Mouse (Mus musculus) limb, embryonic 15.5 days (tissue): ENCODE results near the gene Fgd2. TPM values are rescaled to one million over a fixed set of nuclear protein-coding genes. Genes with fewer than 3 reads are reported as not detected.
A peak's percentile ranks its signal among the peaks of the same experiment; 100 is the strongest.
"Not testable (repeated sequence)": the region's sequence is repeated elsewhere in the genome, so short reads cannot be mapped to it uniquely, and the experiment has no call there.

ENCODE experiments used
- ATAC-seq: fragments of 200-750 bp; cut with Nextera tagmentation; 2 replicates; pipeline ENCODE4 v1.8.0; 2017; ENCODE audit warnings: low read depth, moderate TSS enrichment; ENCODE audit not compliant: insufficient number of reproducible peaks, low FRiP score, low TSS enrichment
- H3K27ac ChIP-seq: fragments of 300-500 bp; sonication (generic); 2 replicates; pipeline ENCODE4 v1.5.1; 2015; ENCODE audit warnings: moderate library complexity, mild to moderate bottlenecking, inconsistent platforms
- H3K27me3 ChIP-seq: fragments of 300-500 bp; sonication (generic); 2 replicates; pipeline ENCODE4 v1.6.1; 2015; ENCODE audit warnings: inconsistent platforms
- H3K36me3 ChIP-seq: fragments of 300-500 bp; sonication (generic); 2 replicates; pipeline ENCODE4 v1.6.1; 2015; ENCODE audit warnings: inconsistent platforms
- H3K4me1 ChIP-seq: fragments of 300-500 bp; sonication (generic); 2 replicates; pipeline ENCODE4 v1.6.1; 2015; ENCODE audit warnings: inconsistent platforms
- H3K4me2 ChIP-seq: fragments of 300-500 bp; sonication (generic); 2 replicates; pipeline ENCODE4 v1.6.1; 2015; ENCODE audit warnings: mild to moderate bottlenecking, inconsistent platforms
- H3K4me3 ChIP-seq: fragments of 300-500 bp; sonication (generic); 2 replicates; pipeline ENCODE4 v1.5.1; 2015; ENCODE audit warnings: mild to moderate bottlenecking, inconsistent platforms
- H3K9ac ChIP-seq: fragments of 300-500 bp; sonication (generic); 2 replicates; pipeline ENCODE4 v1.6.1; 2015; ENCODE audit warnings: inconsistent platforms
- H3K9me3 ChIP-seq: fragments of 300-500 bp; sonication (generic); 2 replicates; pipeline ENCODE4 v1.6.1; 2016; ENCODE audit warnings: inconsistent platforms
- WGBS: fragments of 180-500 bp; shearing (Covaris S2); methylation state at CpG from one replicate; pipeline ENCODE4 v1.1.7; 2015; 5-methylcytosine and 5-hydroxymethylcytosine counted together
- polyA plus RNA-seq: library from polyadenylated mRNA; unstranded; fragments of >200 nt; fragmentation: Nextera tagmentation; extraction: Ambion mirVana; gene quantifications from 2 replicates; pipeline ENCODE4 v1.2.1, GENCODE M21; 2015

Fgd2 gene
- polyA plus RNA-seq, 1 experiment from 2014 or later, result 8.5 TPM

DNA sequence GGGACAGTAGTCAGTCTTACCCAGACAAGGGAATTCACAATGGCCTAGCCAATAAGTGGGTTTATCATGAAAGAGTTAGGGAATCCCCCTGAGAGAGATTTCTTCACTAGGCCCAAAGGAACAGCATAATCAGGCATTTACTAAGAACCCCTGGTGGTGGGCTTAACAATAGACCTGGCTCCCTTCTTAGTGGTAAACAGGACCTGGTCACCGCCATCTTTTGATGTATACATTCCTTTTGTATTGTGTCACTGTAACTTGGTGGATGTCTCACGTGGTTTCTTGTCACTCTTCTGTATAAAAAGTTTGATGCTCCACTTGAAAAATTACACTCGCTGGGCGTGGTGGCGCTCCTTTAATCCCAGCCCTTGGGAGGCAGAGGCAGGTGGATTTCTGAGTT lies 9.7 kb upstream of the Fgd2 start:
- ATAC-seq, H3K27ac ChIP-seq, H3K9ac ChIP-seq, H3K36me3 ChIP-seq, H3K27me3 ChIP-seq, H3K4me2 ChIP-seq, H3K9me3 ChIP-seq, H3K4me3 ChIP-seq: not testable (repeated sequence)
- H3K4me1 ChIP-seq, result peaks cover 26% of the 10 kb centered on the region
- WGBS, result 82% methylated on average over 5 of the region's 5 CpGs

DNA sequence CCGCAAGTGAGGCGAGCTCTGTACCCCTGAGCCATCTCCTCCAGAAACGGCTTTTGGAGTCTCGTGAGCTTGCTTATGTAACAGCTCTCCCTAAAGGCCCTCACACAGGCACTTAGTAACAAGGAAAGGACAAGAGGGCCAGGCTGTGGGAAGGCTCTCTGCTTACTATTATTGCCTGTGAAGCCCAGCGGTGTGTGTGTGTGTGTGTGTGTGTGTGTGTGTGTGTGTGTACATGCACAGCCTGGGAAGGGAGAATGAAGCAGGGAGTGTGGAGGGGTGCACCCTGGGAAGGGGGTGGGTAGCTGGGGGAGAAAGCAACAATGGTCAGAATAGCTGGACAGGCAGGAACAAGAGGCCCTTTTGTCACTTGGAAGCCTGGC lies 5.3 kb upstream of the Fgd2 start:
- peak overlapping the region; percentile 79 for H3K27ac ChIP-seq
- no peaks in the 10 kb centered on the region for H3K9me3 ChIP-seq
- no peak overlapping the region for H3K4me2 ChIP-seq
- WGBS, result 42% methylated on average over 5 of the region's 5 CpGs
- no peaks in the 10 kb centered on the region for H3K36me3 ChIP-seq
- no peak overlapping the region for H3K4me3 ChIP-seq
- peaks cover 22% of the 10 kb centered on the region for H3K4me1 ChIP-seq
- H3K9ac ChIP-seq, result no peak overlapping the region
- 0 out of 2 replicates have a peak, but pooled peaks have one; percentile 15 for ATAC-seq
- no peaks in the 10 kb centered on the region for H3K27me3 ChIP-seq

DNA sequence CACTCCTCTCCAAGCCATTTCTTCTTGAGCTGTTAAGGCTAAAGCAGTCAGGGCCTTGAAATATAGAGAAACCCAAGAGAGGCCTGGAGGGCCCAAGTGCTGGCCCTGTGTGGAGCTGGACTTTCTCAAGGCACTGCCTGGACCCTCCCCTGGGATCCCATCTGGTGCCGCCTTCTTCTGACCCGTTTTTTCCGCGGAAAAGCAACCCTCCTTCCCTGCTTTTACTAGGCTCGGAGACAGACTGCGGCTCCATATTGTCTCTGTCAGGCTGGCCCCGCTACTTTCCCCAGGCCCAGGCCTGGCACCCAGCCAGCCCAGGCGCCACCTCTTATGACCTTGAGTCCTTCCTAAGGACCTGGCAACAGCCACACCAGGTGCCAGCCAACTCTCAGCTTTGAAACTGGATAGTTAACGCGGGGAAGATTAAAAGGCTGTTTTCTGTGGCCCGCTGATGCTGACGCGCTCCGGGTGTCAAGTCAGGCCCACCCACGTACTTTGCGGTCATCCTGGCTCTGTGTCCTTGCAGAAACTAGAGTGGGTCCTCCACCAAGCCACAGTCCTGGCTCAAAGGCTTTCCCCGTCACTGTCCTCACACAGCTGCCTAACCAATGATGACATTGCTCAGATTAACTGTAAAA lies 4.8 kb upstream of the Fgd2 start:
- Histone ChIP-seq H3K9me3 (no peaks in the 10 kb centered on the region), H3K27ac (peak overlapping the region; percentile 79), H3K4me2 (peak overlapping the region; percentile 45), H3K4me3 (peak overlapping the region; percentile 20), H3K36me3 (no peaks in the 10 kb centered on the region), H3K4me1 (peaks cover 26% of the 10 kb centered on the region), H3K27me3 (no peaks in the 10 kb centered on the region), H3K9ac (no peak overlapping the region)
- ATAC-seq, result peak; percentile 53
- WGBS, result 16% methylated on average over 17 of the region's 17 CpGs

DNA sequence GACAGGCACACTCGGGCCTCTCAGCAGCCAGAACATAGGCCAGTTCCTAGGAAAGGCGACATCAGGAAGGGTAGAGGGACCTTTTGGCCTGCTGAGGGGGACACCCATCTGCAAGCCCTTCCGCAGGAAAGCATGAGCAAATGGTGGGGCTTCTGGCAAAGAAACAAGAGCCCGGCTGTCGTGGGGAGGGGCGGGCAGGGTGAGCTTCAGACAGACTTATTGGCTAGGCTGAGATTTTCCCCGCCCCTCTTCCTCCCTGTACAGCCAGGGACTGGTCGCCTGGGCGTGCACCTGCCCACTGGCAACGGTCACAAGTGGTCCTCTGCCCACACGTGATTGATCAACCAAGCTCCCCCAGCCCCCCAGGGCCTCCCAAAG lies 4.2 kb upstream of the Fgd2 start:
- H3K4me3 ChIP-seq, result peak overlapping the region; percentile 20
- no peaks in the 10 kb centered on the region for H3K27me3 ChIP-seq
- no peaks in the 10 kb centered on the region for H3K36me3 ChIP-seq
- peak overlapping the region; percentile 79 for H3K27ac ChIP-seq
- 3% methylated on average over 9 of the region's 11 CpGs for WGBS
- no peak overlapping the region for H3K9ac ChIP-seq
- peak; percentile 85 for ATAC-seq
- peaks cover 26% of the 10 kb centered on the region for H3K4me1 ChIP-seq
- H3K4me2 ChIP-seq, result peak overlapping the region; percentile 45
- no peaks in the 10 kb centered on the region for H3K9me3 ChIP-seq

DNA sequence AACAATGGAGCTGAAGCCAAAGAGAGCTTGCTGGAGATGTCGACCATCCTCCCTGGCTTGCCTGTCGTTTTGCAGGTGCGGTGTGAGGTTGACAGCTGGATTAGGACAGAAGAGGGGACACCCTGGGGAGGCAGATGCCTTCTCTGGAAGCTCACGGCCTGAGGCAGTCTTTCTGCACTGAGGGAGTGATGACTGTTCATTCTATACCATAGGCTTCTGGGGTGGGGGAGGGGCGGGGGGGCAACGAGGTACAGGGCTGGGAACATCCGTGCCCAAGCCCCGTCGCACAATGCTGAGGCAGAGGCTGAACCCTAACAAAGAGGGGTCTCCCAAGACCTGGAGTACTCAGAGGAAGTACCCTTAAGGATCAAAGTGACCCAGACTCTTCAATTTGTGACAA lies 3.8 kb upstream of the Fgd2 start:
- no peak for ATAC-seq
- Histone ChIP-seq H3K36me3 (no peaks in the 10 kb centered on the region), H3K9me3 (no peaks in the 10 kb centered on the region), H3K27ac (peak overlapping the region; percentile 79), H3K27me3 (no peaks in the 10 kb centered on the region), H3K4me3 (peak overlapping the region; percentile 20), H3K4me1 (peaks cover 26% of the 10 kb centered on the region), H3K9ac (no peak overlapping the region), H3K4me2 (peak overlapping the region; percentile 45)
- 13% methylated on average over 9 of the region's 9 CpGs for WGBS

DNA sequence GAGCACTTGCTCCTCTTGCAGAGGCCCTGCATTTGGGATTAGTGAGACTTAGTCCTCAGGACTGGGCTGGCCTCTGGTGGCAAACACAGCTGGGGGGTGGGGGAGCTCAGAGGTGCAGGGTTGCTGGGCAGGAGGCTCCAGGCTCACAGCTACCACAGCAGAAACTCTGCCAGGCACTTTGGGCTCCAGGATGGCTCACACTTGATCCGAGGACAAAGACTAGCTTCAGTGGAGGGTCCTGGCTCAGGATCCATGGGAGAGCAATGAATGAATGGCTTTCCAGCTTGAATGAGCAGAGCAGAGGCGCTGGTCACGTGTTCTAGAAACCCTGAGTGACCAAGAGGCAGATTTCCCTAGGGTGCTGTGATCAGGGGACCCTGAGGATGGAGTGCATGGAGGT lies 1.8 kb upstream of the Fgd2 start:
- Histone ChIP-seq H3K4me1 (peaks cover 26% of the 10 kb centered on the region), H3K9ac (no peak overlapping the region), H3K27me3 (no peaks in the 10 kb centered on the region), H3K4me2 (no peak overlapping the region), H3K9me3 (no peaks in the 10 kb centered on the region), H3K27ac (no peak overlapping the region), H3K36me3 (no peaks in the 10 kb centered on the region), H3K4me3 (no peak overlapping the region)
- 69% methylated on average over 3 of the region's 3 CpGs for WGBS
- no peak for ATAC-seq

DNA sequence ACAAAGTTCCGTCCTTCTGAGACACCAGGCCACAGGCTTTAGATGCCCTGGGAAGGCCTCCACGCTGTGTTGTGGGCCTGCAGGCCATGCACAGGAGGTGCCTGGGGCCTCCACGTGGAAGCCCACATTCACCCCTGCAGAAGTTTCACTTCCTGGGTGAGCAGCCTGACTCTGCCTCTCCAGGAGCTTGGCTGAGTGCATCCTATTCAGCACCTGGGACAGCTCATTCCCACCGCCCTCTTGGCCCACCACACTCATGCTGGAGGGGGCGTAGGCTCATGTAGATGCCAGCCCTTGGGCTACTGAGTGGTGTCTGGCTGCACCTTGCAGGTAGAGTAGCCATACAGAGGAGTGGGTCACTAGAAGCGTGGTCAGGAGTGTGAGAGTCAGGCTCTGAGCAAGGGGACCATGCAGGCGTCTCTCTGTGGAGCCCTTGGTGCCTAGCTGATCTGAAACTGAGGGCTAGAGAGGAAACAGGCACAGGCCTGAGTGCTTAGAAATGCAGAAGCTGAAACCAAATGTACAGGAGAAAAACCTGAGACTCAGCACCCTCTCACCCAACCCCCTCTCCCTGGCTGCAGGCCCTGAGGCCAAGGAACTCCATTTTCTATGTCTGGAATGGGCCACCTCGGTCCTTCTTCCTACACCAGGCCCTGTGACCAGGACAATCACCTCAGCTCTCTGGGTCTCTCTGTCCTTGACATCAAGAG lies 1.4 kb downstream of the Fgd2 start:
- Histone ChIP-seq H3K27ac (no peak overlapping the region), H3K27me3 (no peaks in the 10 kb centered on the region), H3K4me3 (no peak overlapping the region), H3K36me3 (no peaks in the 10 kb centered on the region), H3K9ac (no peak overlapping the region), H3K4me2 (no peak overlapping the region), H3K9me3 (no peaks in the 10 kb centered on the region), H3K4me1 (peaks cover 12% of the 10 kb centered on the region)
- ATAC-seq, result no peak
- 45% methylated on average over 8 of the region's 8 CpGs for WGBS

DNA sequence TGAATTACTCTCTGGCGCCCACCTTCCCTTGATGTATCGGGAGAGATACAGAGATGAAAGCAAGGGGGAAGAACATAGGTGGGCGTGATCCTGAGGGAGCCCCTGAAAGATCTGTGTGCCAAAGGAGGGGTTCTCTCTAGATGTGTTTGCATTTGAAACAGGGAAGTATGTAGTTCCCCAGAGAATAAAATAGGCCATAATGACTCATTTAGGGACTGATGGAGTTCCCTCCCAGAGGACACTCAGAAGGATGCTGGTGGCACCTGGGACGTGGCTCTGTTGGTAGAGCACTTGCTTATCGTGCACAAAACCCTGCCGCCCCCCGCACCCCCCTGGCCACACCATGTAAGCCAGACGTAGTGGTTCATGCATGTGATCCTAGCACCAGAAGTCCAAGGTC lies 2.4 kb downstream of the Fgd2 start:
- 0 out of 2 replicates have a peak, but pooled peaks cover 4% of the 10 kb centered on the region for H3K27me3 ChIP-seq
- H3K4me2 ChIP-seq, result no peak overlapping the region
- no peak overlapping the region for H3K4me3 ChIP-seq
- H3K9ac ChIP-seq, result no peak overlapping the region
- H3K36me3 ChIP-seq, result no peaks in the 10 kb centered on the region
- no peak overlapping the region for H3K27ac ChIP-seq
- no peaks in the 10 kb centered on the region for H3K9me3 ChIP-seq
- H3K4me1 ChIP-seq, result peaks cover 16% of the 10 kb centered on the region
- ATAC-seq, result no peak
- WGBS, result 71% methylated on average over 8 of the region's 8 CpGs

DNA sequence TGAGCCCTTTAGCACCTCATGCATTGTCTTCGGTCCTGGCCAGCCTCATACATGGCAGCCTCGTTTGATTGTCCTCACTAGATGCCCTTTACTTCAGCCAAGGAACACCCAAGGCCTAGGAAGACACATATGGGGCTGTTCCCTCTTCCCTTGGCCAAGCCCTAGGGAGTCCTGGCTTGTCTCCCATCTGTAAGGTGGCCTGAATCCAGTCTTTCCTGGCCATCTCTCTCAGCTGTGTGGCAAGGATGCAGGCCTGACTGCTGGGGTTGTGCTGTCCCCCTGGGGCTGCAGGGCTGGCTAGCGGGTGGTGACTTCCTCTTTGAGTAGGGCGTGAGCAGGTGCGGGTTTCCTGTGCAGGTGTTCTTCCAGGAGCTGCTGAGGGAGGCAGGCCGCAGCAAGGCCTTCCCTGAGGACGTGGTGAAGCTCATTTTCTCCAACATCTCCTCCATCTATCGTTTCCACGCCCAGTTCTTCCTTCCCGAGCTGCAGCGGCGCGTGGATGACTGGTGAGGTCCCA lies 4.4 kb downstream of the Fgd2 start:
- no peak for ATAC-seq
- Histone ChIP-seq H3K4me1 (peaks cover 25% of the 10 kb centered on the region), H3K36me3 (no peaks in the 10 kb centered on the region), H3K27ac (no peak overlapping the region), H3K4me3 (no peak overlapping the region), H3K27me3 (0 out of 2 replicates have a peak, but pooled peaks cover 4% of the 10 kb centered on the region), H3K9ac (no peak overlapping the region), H3K9me3 (no peaks in the 10 kb centered on the region), H3K4me2 (no peak overlapping the region)
- 79% methylated on average over 13 of the region's 13 CpGs for WGBS

DNA sequence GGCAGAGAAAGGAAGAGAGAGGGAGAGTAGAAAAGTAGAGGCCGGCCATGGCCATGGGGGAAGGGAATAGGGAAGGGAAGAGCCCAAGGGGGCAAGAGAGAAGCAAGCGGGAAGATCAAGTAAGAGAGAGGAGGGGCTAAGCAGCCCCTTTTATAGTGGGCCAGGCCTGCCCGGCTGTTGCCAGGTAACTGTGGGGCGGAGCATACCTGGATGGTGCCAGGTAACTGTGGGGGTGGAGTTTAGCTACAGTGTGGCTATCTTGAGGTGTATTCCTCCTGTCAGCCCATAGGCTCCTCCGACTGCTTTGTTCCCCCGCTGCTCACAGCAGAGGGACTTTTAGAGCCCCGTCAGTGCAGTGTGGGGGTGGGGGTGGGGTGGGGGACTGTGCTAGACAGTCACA lies 8.0 kb downstream of the Fgd2 start:
- 16% methylated on average over 7 of the region's 7 CpGs for WGBS
- H3K4me3 ChIP-seq, result no peak overlapping the region
- H3K9ac ChIP-seq, result no peak overlapping the region
- H3K4me1 ChIP-seq, result peaks cover 21% of the 10 kb centered on the region
- ATAC-seq, result no peak
- no peaks in the 10 kb centered on the region for H3K9me3 ChIP-seq
- H3K36me3 ChIP-seq, result no peaks in the 10 kb centered on the region
- 0 out of 2 replicates have a peak, but pooled peaks cover 4% of the 10 kb centered on the region for H3K27me3 ChIP-seq
- no peak overlapping the region for H3K27ac ChIP-seq
- peak overlapping the region; percentile 8; the same call in 1 of the 2 replicates for H3K4me2 ChIP-seq

DNA sequence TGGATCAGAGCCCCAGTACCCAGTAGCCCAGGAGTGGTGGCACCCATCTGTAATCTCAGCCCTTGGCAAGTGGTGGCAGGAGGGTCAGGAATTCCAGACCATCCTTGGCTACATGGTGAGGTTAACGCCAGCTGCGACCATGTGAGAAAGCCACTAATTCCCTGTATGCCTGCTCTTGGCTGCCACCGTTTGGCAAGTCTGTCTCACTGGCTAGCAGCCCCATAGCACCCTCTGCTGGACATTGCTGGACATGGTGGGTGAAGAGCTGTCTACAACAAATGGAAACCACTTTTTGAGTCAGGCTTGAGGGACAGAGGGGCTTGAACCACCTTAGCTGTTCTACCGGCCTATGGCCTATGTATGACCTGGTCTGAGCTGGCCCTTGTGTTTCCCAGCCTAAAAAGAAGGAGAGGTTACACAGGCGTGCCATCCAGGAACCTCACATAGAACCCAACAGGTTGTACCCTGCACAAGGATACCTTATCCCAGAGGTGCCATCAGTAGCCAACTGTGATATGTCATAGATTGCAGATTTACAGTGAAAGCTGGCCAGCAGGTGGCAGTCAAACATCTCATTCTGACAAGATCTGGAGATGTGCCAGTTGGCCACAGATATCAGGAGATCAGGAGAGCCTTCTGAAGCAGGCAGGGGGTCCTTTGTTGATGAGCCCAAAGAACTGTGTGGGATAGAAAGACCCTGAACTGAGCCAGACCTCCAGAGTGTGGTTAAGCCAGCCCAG lies 10.4 kb downstream of the Fgd2 start:
- WGBS, result 3% methylated on average over 5 of the region's 5 CpGs
- Histone ChIP-seq H3K27ac (no peak overlapping the region), H3K4me1 (peaks cover 18% of the 10 kb centered on the region; the same call in 1 of the 2 replicates), H3K4me3 (no peak overlapping the region), H3K9me3 (no peaks in the 10 kb centered on the region), H3K27me3 (0 out of 2 replicates have a peak, but pooled peaks cover 4% of the 10 kb centered on the region), H3K4me2 (no peak overlapping the region), H3K36me3 (no peaks in the 10 kb centered on the region), H3K9ac (no peak overlapping the region)
- ATAC-seq, result peak; percentile 60; the same call in 1 of the 2 replicates

DNA sequence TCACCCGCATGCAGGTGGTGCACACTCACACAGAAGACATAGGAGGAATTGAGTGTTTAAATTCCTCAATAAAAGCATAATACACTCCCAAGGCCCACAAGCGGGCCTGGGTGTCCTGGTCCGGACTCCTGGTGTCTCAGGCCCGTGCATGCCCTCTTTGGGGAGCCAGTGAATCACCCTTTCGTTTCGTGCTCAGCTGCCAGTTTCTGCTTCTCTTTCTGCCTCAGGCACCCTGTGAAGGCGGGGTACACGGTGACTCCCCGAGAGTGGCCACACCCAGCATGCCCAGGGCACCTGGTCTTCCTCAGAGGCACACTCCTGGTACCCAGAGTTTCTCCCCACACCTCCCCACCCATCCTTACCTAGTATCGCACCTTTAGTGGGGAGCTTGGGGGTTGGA lies 15.2 kb downstream of the Fgd2 start:
- no peak overlapping the region for H3K4me3 ChIP-seq
- no peak overlapping the region for H3K9ac ChIP-seq
- no peaks in the 10 kb centered on the region for H3K36me3 ChIP-seq
- ATAC-seq, result no peak
- H3K4me1 ChIP-seq, result 0 out of 2 replicates have a peak, but pooled peaks cover 2% of the 10 kb centered on the region
- WGBS, result 64% methylated on average over 10 of the region's 10 CpGs
- no peaks in the 10 kb centered on the region for H3K27me3 ChIP-seq
- H3K27ac ChIP-seq, result no peak overlapping the region
- no peaks in the 10 kb centered on the region for H3K9me3 ChIP-seq
- H3K4me2 ChIP-seq, result no peak overlapping the region
